Mouse (Mus musculus): ENCODE results near the gene Adcy7. TPM values are rescaled to one million over a fixed set of nuclear protein-coding genes. Genes with fewer than 3 reads are reported as not detected.

Adcy7 gene
- total and polyA plus RNA-seq, 3 experiments = 70.0 to 129 (median 117) TPM

GRCm38 (mm10) chr8:88326328-88326727 lies 54.1 kb downstream of the Adcy7 start:
- TF ChIP-seq TAL1 (conservative IDR thresholded peaks at IDR 0.05; ENCODE audit: low read depth, low read length) = no peak
- ATAC-seq (ENCODE audit: extremely low read depth, insufficient number of reproducible peaks, low FRiP score, poor library complexity, severe bottlenecking) (no peak), DNase-seq (ENCODE audit: low spot score) (no peak)
- no peak overlapping the region for H3K4me3 ChIP-seq (ENCODE audit: low read depth, low read length)
- H3K36me3 ChIP-seq (replicated peaks) = peaks cover 100% of the 10 kb centered on the region
- peaks cover 44% of the 10 kb centered on the region for H3K4me1 ChIP-seq (ENCODE audit: insufficient read depth, low read depth, low read length)
- no peaks in the 10 kb centered on the region for H3K9me3 ChIP-seq (replicated peaks)
- no peaks in the 10 kb centered on the region for H3K27me3 ChIP-seq (ENCODE audit: insufficient read depth, low read length)

DNA sequence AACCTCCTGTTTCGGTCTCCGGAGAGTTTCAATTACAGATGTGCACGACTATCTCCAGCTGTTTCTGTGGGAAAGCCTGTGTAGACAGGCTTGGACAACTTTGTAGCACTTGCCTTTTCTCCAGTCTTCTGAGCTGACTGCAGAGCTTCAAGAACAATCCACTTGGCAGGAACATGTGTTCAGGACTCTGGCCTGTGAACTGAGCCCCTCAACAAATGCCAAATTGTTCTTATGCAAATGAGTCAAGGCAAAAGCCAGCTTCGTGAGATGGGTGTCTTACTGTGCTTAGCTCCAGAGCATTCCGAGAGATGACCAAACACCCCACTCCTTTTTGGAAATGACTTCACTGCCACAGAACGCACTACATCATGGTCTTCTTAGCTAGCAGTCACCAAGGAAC lies 56.5 kb downstream of the Adcy7 start:
- ATAC-seq (ENCODE audit: extremely low read depth, insufficient number of reproducible peaks, low FRiP score, poor library complexity, severe bottlenecking) (no peak), DNase-seq (ENCODE audit: low spot score) (no peak)
- H3K36me3 ChIP-seq (replicated peaks) = peaks cover 99% of the 10 kb centered on the region
- no peaks in the 10 kb centered on the region for H3K9me3 ChIP-seq (replicated peaks)
- TF ChIP-seq CTCF (IDR thresholded peaks at IDR 0.05; ENCODE audit: low read depth, low read length) = no peak
- TF ChIP-seq GATA1 (IDR thresholded peaks at IDR 0.05; ENCODE audit: borderline replicate concordance, low read length) = no peak
- no peak for TF ChIP-seq TAL1 (conservative IDR thresholded peaks at IDR 0.05; ENCODE audit: low read depth, low read length)
- no peak for TF ChIP-seq GATA2 (IDR thresholded peaks at IDR 0.05; ENCODE audit: borderline replicate concordance, low read depth, low read length)
- no peak; the same call in 1 of the 2 replicates for TF ChIP-seq POLR2AphosphoS5 (IDR thresholded peaks at IDR 0.05; ENCODE audit: insufficient replicate concordance, low read depth, low read length)
- H3K4me1 ChIP-seq (ENCODE audit: insufficient read depth, low read depth, low read length) = peaks cover 31% of the 10 kb centered on the region
- H3K27me3 ChIP-seq (ENCODE audit: insufficient read depth, low read length) = no peaks in the 10 kb centered on the region
- no peak overlapping the region for H3K4me3 ChIP-seq (ENCODE audit: low read depth, low read length)

DNA sequence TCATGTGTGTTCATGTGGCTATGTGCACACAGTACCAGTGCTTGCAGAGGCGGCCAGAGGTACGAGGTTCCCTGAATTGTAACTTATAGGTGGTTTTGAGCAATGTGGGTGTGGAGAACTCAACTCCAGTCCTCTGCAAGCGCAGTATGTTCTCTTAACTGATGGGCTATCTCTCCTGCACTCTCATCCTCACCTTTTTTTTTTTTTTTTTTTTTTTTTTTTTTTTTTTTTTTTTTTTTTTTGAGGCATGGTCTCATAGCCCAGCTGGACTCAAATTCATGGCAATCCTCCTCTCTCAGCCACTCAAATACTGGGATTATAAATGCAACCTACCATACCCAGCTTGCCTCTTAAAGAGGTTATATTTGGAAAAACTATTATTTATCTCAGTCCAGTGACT lies 58.6 kb downstream of the Adcy7 start:
- Histone ChIP-seq H3K9me3 (replicated peaks) (no peaks in the 10 kb centered on the region), H3K4me3 (ENCODE audit: low read depth, low read length) (no peak overlapping the region), H3K27me3 (ENCODE audit: insufficient read depth, low read length) (no peaks in the 10 kb centered on the region), H3K36me3 (replicated peaks) (peaks cover 99% of the 10 kb centered on the region), H3K4me1 (ENCODE audit: insufficient read depth, low read depth, low read length) (peaks cover 18% of the 10 kb centered on the region)
- DNase-seq (ENCODE audit: low spot score) = no peak
- ATAC-seq (ENCODE audit: extremely low read depth, insufficient number of reproducible peaks, low FRiP score, poor library complexity, severe bottlenecking) = no peak
- no peak for TF ChIP-seq GATA1 (IDR thresholded peaks at IDR 0.05; ENCODE audit: borderline replicate concordance, low read length)
- 0 out of 2 replicates have a peak, but pooled peaks have one; percentile 24 for TF ChIP-seq POLR2AphosphoS5 (IDR thresholded peaks at IDR 0.05; ENCODE audit: insufficient replicate concordance, low read depth, low read length)

GRCm38 (mm10) chr8:88334384-88334783 lies 62.2 kb downstream of the Adcy7 start:
- Histone ChIP-seq H3K36me3 (replicated peaks) (peaks cover 95% of the 10 kb centered on the region), H3K4me1 (ENCODE audit: insufficient read depth, low read depth, low read length) (peaks cover 5% of the 10 kb centered on the region; the same call in 1 of the 2 replicates), H3K4me3 (ENCODE audit: low read depth, low read length) (no peak overlapping the region), H3K9me3 (replicated peaks) (no peaks in the 10 kb centered on the region), H3K27me3 (ENCODE audit: insufficient read depth, low read length) (no peaks in the 10 kb centered on the region)
- no peak for DNase-seq (ENCODE audit: low spot score)
- TF ChIP-seq CTCF (IDR thresholded peaks at IDR 0.05; ENCODE audit: low read depth, low read length) (no peak), TAL1 (conservative IDR thresholded peaks at IDR 0.05; ENCODE audit: low read depth, low read length) (no peak), POLR2AphosphoS5 (IDR thresholded peaks at IDR 0.05; ENCODE audit: insufficient replicate concordance, low read depth, low read length) (no peak), GATA1 (IDR thresholded peaks at IDR 0.05; ENCODE audit: borderline replicate concordance, low read length) (no peak), GATA2 (IDR thresholded peaks at IDR 0.05; ENCODE audit: borderline replicate concordance, low read depth, low read length) (no peak)
- no peak for ATAC-seq (ENCODE audit: extremely low read depth, insufficient number of reproducible peaks, low FRiP score, poor library complexity, severe bottlenecking)

- Histone ChIP-seq H3K4me1 (ENCODE audit: insufficient read depth, low read depth, low read length) (peaks cover 7% of the 10 kb centered on the region; the same call in 1 of the 2 replicates), H3K4me3 (ENCODE audit: low read depth, low read length) (no peak overlapping the region), H3K9me3 (replicated peaks) (no peaks in the 10 kb centered on the region), H3K36me3 (replicated peaks) (peaks cover 95% of the 10 kb centered on the region), H3K27me3 (ENCODE audit: insufficient read depth, low read length) (no peaks in the 10 kb centered on the region)
- ATAC-seq (ENCODE audit: extremely low read depth, insufficient number of reproducible peaks, low FRiP score, poor library complexity, severe bottlenecking) = no peak
- no peak for DNase-seq (ENCODE audit: low spot score)
- TF ChIP-seq CTCF (IDR thresholded peaks at IDR 0.05; ENCODE audit: low read depth, low read length) (no peak), POLR2AphosphoS5 (IDR thresholded peaks at IDR 0.05; ENCODE audit: insufficient replicate concordance, low read depth, low read length) (no peak), GATA1 (IDR thresholded peaks at IDR 0.05; ENCODE audit: borderline replicate concordance, low read length) (no peak), TAL1 (conservative IDR thresholded peaks at IDR 0.05; ENCODE audit: low read depth, low read length) (no peak), GATA2 (IDR thresholded peaks at IDR 0.05; ENCODE audit: borderline replicate concordance, low read depth, low read length) (no peak)
These were observed 62.8 kb downstream of the Adcy7 start for GRCm38 (mm10) chr8:88334975-88335374.

- no peak for TF ChIP-seq POLR2AphosphoS5 (IDR thresholded peaks at IDR 0.05; ENCODE audit: insufficient replicate concordance, low read depth, low read length)
- TF ChIP-seq CTCF (IDR thresholded peaks at IDR 0.05; ENCODE audit: low read depth, low read length) = no peak
- no peak for TF ChIP-seq GATA1 (IDR thresholded peaks at IDR 0.05; ENCODE audit: borderline replicate concordance, low read length)
- no peak for TF ChIP-seq GATA2 (IDR thresholded peaks at IDR 0.05; ENCODE audit: borderline replicate concordance, low read depth, low read length)
- no peak for TF ChIP-seq TAL1 (conservative IDR thresholded peaks at IDR 0.05; ENCODE audit: low read depth, low read length)
- ATAC-seq (ENCODE audit: extremely low read depth, insufficient number of reproducible peaks, low FRiP score, poor library complexity, severe bottlenecking) (no peak), DNase-seq (ENCODE audit: low spot score) (no peak)
- H3K4me3 ChIP-seq (ENCODE audit: low read depth, low read length) = no peak overlapping the region
- H3K9me3 ChIP-seq (replicated peaks) = no peaks in the 10 kb centered on the region
- peaks cover 9% of the 10 kb centered on the region; the same call in 1 of the 2 replicates for H3K4me1 ChIP-seq (ENCODE audit: insufficient read depth, low read depth, low read length)
- H3K27me3 ChIP-seq (ENCODE audit: insufficient read depth, low read length) = no peaks in the 10 kb centered on the region
- H3K36me3 ChIP-seq (replicated peaks) = peaks cover 94% of the 10 kb centered on the region
These were observed 67.0 kb downstream of the Adcy7 start for GRCm38 (mm10) chr8:88339221-88339620.
